Mouse (Mus musculus) right cerebral cortex, postnatal 4 days (tissue): Measurements from ENCODE around the gene Olfr538.
"Not testable (repeated sequence)": the region's sequence is repeated elsewhere in the genome, so short reads cannot be mapped to it uniquely, and the experiment has no call there.

Experiments
- DNase-seq: peaks from one replicate; pipeline ENCODE4 v3.0.0-alpha.2; 2022

Olfr538 gene

DNA sequence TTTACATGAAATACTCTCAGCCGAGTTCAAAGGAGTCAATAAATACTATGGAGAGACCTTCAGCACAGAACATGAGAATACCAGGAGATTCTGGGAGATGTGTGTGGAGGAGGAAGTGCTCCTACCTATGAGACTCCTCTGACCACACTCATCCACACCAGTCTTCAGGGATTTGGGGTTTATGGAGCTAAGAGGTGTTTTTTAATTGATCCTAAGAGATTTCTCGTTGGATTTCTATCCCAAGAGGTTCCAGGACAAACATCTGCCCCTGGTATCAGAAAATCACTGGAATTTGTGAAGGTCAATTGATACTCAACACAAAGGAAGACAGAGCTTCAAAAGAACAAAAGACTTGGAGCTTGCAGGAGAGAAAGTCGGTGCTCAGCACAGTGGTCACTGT, at the start of gene Olfr538:
TSS of gene Olfr538 (plus strand) at position 301 of the 400 bp plus-strand sequence.
- DNase-seq = no peak

GRCm38 (mm10) chr7:140539746-140540145, 27.9 kb upstream of the Olfr538 start:
- no peak for DNase-seq

DNA sequence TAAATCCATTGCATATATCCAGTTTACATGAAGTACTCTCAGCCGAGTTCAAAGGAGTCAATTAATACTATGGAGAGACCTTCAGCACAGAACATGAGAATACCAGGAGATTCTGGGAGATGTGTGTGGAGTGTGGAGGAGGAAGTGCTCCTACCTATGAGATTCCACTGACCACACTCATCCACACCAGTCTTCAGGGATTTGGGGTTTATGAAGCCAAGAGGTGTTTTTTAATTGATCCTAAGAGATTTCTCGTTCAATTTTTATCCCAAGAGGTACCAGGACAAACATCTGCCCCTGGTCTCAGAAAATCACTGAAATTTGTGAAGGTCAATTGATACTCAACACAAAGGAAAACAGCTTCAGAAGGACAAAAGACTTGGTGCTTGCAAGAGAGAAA, 33.3 kb downstream of the Olfr538 start, which contains the start of gene Olfr46:
TSS of gene Olfr46 (plus strand) at position 301 of the 400 bp plus-strand sequence.
- not testable (repeated sequence) for DNase-seq
